11 mouse cellular contexts compared by ENCODE assay signal in the genomic region with DNA sequence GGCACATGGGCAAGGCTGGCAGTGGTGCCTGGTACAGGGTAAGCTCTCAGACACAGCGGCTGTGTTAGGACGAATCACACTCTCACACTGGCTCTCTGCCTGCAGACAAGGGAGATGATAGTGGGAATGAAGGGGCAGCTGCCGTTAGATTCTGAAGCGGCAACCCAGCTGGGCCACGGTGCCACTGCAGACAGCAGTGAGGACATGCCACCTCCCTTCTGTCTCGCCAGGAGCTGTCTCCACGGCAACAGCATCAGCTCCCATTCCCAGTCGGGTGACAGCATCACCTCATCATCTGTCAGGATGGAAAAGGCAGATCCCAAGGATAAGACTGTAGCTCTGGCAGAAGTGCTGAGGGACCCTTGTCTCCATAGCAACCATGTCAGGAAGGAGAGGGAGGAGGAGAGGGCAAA. TPM values are rescaled to one million over a fixed set of nuclear protein-coding genes. Genes with fewer than 3 reads are reported as not detected.
DNase-seq lines count a peak whose midpoint lies in the region; ATAC-seq lines count a peak whose summit lies in the region.
"Had no signal": no experiment of that assay in that cellular context is flagged by ENCODE, and none has a peak within 500 bp of the region (broad histone marks: within the 10 kb centered on the region; RNA-seq: fewer than 3 reads in every experiment).

No protein-coding gene starts in this region.

- DNase-seq in lung, postnatal 25 days (ENCODE audit: low spot score): no peak
- peak; percentile 53 for DNase-seq in hindbrain, embryonic 10.5 days (ENCODE audit: low spot score)
- peak; percentile 28 for DNase-seq in midbrain, embryonic 10.5 days (ENCODE audit: low spot score)
- peak; percentile 44 for DNase-seq in right cerebral cortex, postnatal 25 days
- no peak for DNase-seq in adrenal gland, adult (ENCODE audit: inconsistent age in 2 of 2, low spot score in 1 of 2)
- no peak for DNase-seq in ovary, postnatal 10 days (ENCODE audit: low spot score)

- no peak overlapping the region for H3K4me3 ChIP-seq in lung, embryonic 16.5 days (ENCODE audit: low read length)
- no peak overlapping the region for H3K4me3 ChIP-seq in hindbrain, embryonic 10.5 days
- H3K4me3 ChIP-seq in midbrain, embryonic 10.5 days: no peak overlapping the region
- H3K4me3 ChIP-seq: embryonic facial prominence, embryonic 15.5 days; liver, embryonic 15.5 days had no signal

- no peak overlapping the region for H3K4me2 ChIP-seq in lung, embryonic 16.5 days (ENCODE audit: low read depth, low read length)
- H3K4me2 ChIP-seq: embryonic facial prominence, embryonic 15.5 days; liver, embryonic 15.5 days had no signal

- H3K4me1 ChIP-seq in lung, embryonic 16.5 days (replicated peaks; ENCODE audit: control insufficient read depth, insufficient read depth, low read length): peaks cover 12% of the 10 kb centered on the region
- H3K4me1 ChIP-seq in hindbrain, embryonic 10.5 days (replicated peaks): peaks cover 24% of the 10 kb centered on the region
- peaks cover 19% of the 10 kb centered on the region; the same call in 1 of the 2 replicates for H3K4me1 ChIP-seq in midbrain, embryonic 10.5 days
- H3K4me1 ChIP-seq: liver, embryonic 15.5 days had no signal

- no peak overlapping the region for H3K9ac ChIP-seq in lung, embryonic 16.5 days (ENCODE audit: low read length)
- H3K9ac ChIP-seq: embryonic facial prominence, embryonic 15.5 days; liver, embryonic 15.5 days had no signal

- 0 out of 2 replicates have a peak, but pooled peaks have one; percentile 8 for ATAC-seq in lung, embryonic 16.5 days (ENCODE audit: low read depth)
- no peak for ATAC-seq in inflammation-experienced regulatory T-cells, adult 6 months
- ATAC-seq: Patski had no signal

- no peaks in the 10 kb centered on the region for H3K27me3 ChIP-seq in lung, embryonic 16.5 days (ENCODE audit: control insufficient read depth, insufficient read depth, low read depth, low read length)
- H3K27me3 ChIP-seq in hindbrain, embryonic 10.5 days (ENCODE audit: insufficient read depth, poor library complexity, severe bottlenecking): no peaks in the 10 kb centered on the region
- no peaks in the 10 kb centered on the region for H3K27me3 ChIP-seq in midbrain, embryonic 10.5 days (ENCODE audit: low read depth, poor library complexity, severe bottlenecking)
- H3K27me3 ChIP-seq: embryonic facial prominence, embryonic 15.5 days; liver, embryonic 15.5 days; Patski had no signal

- WGBS in lung, embryonic 16.5 days: 50% methylated on average over 8 of the region's 8 CpGs
- 66% methylated on average over 8 of the region's 8 CpGs for WGBS in hindbrain, embryonic 10.5 days
- WGBS in midbrain, embryonic 10.5 days: 72% methylated on average over 8 of the region's 8 CpGs

- H3K9me3 ChIP-seq in lung, embryonic 16.5 days (ENCODE audit: control insufficient read depth, low read length): peaks cover 3% of the 10 kb centered on the region; the same call in 1 of the 2 replicates
- H3K9me3 ChIP-seq in hindbrain, embryonic 10.5 days: peaks cover 10% of the 10 kb centered on the region; the same call in 1 of the 2 replicates
- H3K9me3 ChIP-seq in midbrain, embryonic 10.5 days (replicated peaks): no peaks in the 10 kb centered on the region; the same call in 1 of the 2 replicates
- H3K9me3 ChIP-seq: embryonic facial prominence, embryonic 15.5 days; liver, embryonic 15.5 days had no signal

- no peak overlapping the region for H3K27ac ChIP-seq in lung, embryonic 16.5 days (ENCODE audit: low read length)
- peak overlapping the region; percentile 64 for H3K27ac ChIP-seq in hindbrain, embryonic 10.5 days
- H3K27ac ChIP-seq in midbrain, embryonic 10.5 days (replicated peaks): 0 out of 2 replicates have a peak overlapping the region, but pooled peaks have one; percentile 50
- H3K27ac ChIP-seq: embryonic facial prominence, embryonic 15.5 days; liver, embryonic 15.5 days had no signal

- H3K36me3 ChIP-seq in lung, embryonic 16.5 days (ENCODE audit: control insufficient read depth, insufficient read depth, low read length): peaks cover 30% of the 10 kb centered on the region
- H3K36me3 ChIP-seq in hindbrain, embryonic 10.5 days: peaks cover 99% of the 10 kb centered on the region
- H3K36me3 ChIP-seq in midbrain, embryonic 10.5 days: peaks cover 99% of the 10 kb centered on the region

RNA-seq across cellular contexts. Expression of a gene that starts 29.2 kb away (rescaled TPM):
- polyA plus RNA-seq in lung, embryonic 16.5 days (2015; fragmentation: Nextera tagmentation; extraction: Ambion mirVana): 4.0 and 4.1 TPM in 2 replicates
- 3.7 and 4.0 TPM in 2 replicates for polyA plus RNA-seq in hindbrain, embryonic 10.5 days (2016; fragmentation: Nextera tagmentation; extraction: Ambion mirVana)
- polyA plus RNA-seq in midbrain, embryonic 10.5 days (2016; fragmentation: Nextera tagmentation; extraction: Ambion mirVana): 3.6 and 3.7 TPM in 2 replicates
- under 1 TPM in 1 of 3 experiments, not detected in 2; 0.17 TPM for polyA plus RNA-seq in inflammation-experienced regulatory T-cells, adult 6 months (2017; shearing (Covaris generic))

RNA-seq across cellular contexts. Expression of a gene that starts 37.0 kb away (rescaled TPM):
- not detected in 2 replicates for polyA plus RNA-seq in lung, embryonic 16.5 days (2015; fragmentation: Nextera tagmentation; extraction: Ambion mirVana)
- polyA plus RNA-seq in hindbrain, embryonic 10.5 days (2016; fragmentation: Nextera tagmentation; extraction: Ambion mirVana): not detected in 2 replicates
- polyA plus RNA-seq in midbrain, embryonic 10.5 days (2016; fragmentation: Nextera tagmentation; extraction: Ambion mirVana): not detected in 2 replicates
- not detected for polyA plus RNA-seq in inflammation-experienced regulatory T-cells, adult 6 months (2017; shearing (Covaris generic))
- polyA plus RNA-seq: embryonic facial prominence, embryonic 15.5 days; liver, embryonic 15.5 days had no signal

RNA-seq across cellular contexts. Expression of a gene that starts 42.9 kb away (rescaled TPM):
- polyA plus RNA-seq in lung, embryonic 16.5 days (2015; fragmentation: Nextera tagmentation; extraction: Ambion mirVana): 38.8 and 40.0 TPM in 2 replicates
- polyA plus RNA-seq in hindbrain, embryonic 10.5 days (2016; fragmentation: Nextera tagmentation; extraction: Ambion mirVana): 44.1 and 51.2 TPM in 2 replicates
- 52.4 and 57.5 TPM in 2 replicates for polyA plus RNA-seq in midbrain, embryonic 10.5 days (2016; fragmentation: Nextera tagmentation; extraction: Ambion mirVana)
- polyA plus RNA-seq in inflammation-experienced regulatory T-cells, adult 6 months (2017; shearing (Covaris generic)): 10 to 100 TPM; 10.3 to 34.2 (median 11.3) TPM

RNA-seq across cellular contexts. Expression of a gene that starts 58.0 kb away (rescaled TPM):
- 44.6 and 53.4 TPM in 2 replicates for polyA plus RNA-seq in lung, embryonic 16.5 days (2015; fragmentation: Nextera tagmentation; extraction: Ambion mirVana)
- 44.8 and 49.3 TPM in 2 replicates for polyA plus RNA-seq in hindbrain, embryonic 10.5 days (2016; fragmentation: Nextera tagmentation; extraction: Ambion mirVana)
- 43.5 and 46.0 TPM in 2 replicates for polyA plus RNA-seq in midbrain, embryonic 10.5 days (2016; fragmentation: Nextera tagmentation; extraction: Ambion mirVana)
- 100 to 1,000 TPM in 2 of 3 experiments, 10 to 100 TPM in 1; 72.3 to 142 (median 105) TPM for polyA plus RNA-seq in inflammation-experienced regulatory T-cells, adult 6 months (2017; shearing (Covaris generic))

Comparison
In these comparisons a context has a peak if more than half of its experiments do, and no peak if none do; other contexts are left out.
1. DNase-seq: peak in hindbrain, embryonic 10.5 days (single experiment), midbrain, embryonic 10.5 days (single experiment) and right cerebral cortex, postnatal 25 days (single experiment); none in lung, postnatal 25 days (single experiment), adrenal gland, adult (0 of 2) and ovary, postnatal 10 days (single experiment).